Comparison of ENCODE assay signal across 16 mouse cellular contexts in genomic region chr4:87651275-87651674, GRCm38 (mm10).
DNase-seq lines count a peak whose midpoint lies in the region; ATAC-seq and TF ChIP-seq lines count a peak whose summit lies in the region.
"Had no signal": no experiment of that assay in that cellular context is flagged by ENCODE, and none has a peak within 500 bp of the region (broad histone marks: within the 10 kb centered on the region; RNA-seq: fewer than 3 reads in every experiment).

No protein-coding gene starts in this region.

- H3K4me1 ChIP-seq in liver, adult 2 months (ENCODE audit: control insufficient read depth, insufficient read depth, low read length), result no peaks in the 10 kb centered on the region
- H3K4me1 ChIP-seq in liver, embryonic 12.5 days, result no peaks in the 10 kb centered on the region
- H3K4me1 ChIP-seq in hindbrain, postnatal 0 days (ENCODE audit: insufficient read depth, low read length), result peaks cover 14% of the 10 kb centered on the region; the same call in 1 of the 2 replicates
- H3K4me1 ChIP-seq: megakaryocyte, embryonic 14.5 days had no signal

- no peak overlapping the region for H3K4me3 ChIP-seq in liver, adult 2 months (ENCODE audit: insufficient read depth, low read depth, low read length)
- H3K4me3 ChIP-seq in liver, embryonic 12.5 days, result no peak overlapping the region
- no peak overlapping the region for H3K4me3 ChIP-seq in hindbrain, postnatal 0 days (ENCODE audit: low read length)
- H3K4me3 ChIP-seq: erythroblast, embryonic 14.5 days; heart, embryonic 12.5 days; limb, embryonic 13.5 days; megakaryocyte, embryonic 14.5 days had no signal

- no peak overlapping the region for H3K9ac ChIP-seq in liver, adult 2 months (ENCODE audit: low read depth, low read length)
- H3K9ac ChIP-seq in liver, embryonic 12.5 days, result no peak overlapping the region
- H3K9ac ChIP-seq in hindbrain, postnatal 0 days (replicated peaks; ENCODE audit: low read length), result no peak overlapping the region
- H3K9ac ChIP-seq: heart, embryonic 12.5 days; limb, embryonic 13.5 days; liver, postnatal 0 days had no signal

- H3K36me3 ChIP-seq in liver, adult 2 months (ENCODE audit: control insufficient read depth, insufficient read depth, low read length), result no peaks in the 10 kb centered on the region
- no peaks in the 10 kb centered on the region for H3K36me3 ChIP-seq in liver, embryonic 12.5 days
- H3K36me3 ChIP-seq in hindbrain, postnatal 0 days (ENCODE audit: insufficient read depth, low read length), result no peaks in the 10 kb centered on the region
- H3K36me3 ChIP-seq: heart, embryonic 12.5 days; limb, embryonic 13.5 days had no signal

- H3K9me3 ChIP-seq in liver, embryonic 12.5 days (replicated peaks), result no peaks in the 10 kb centered on the region
- no peaks in the 10 kb centered on the region for H3K9me3 ChIP-seq in hindbrain, postnatal 0 days (ENCODE audit: low read length)
- H3K9me3 ChIP-seq: heart, embryonic 12.5 days; limb, embryonic 13.5 days; megakaryocyte, embryonic 14.5 days had no signal

- no peaks in the 10 kb centered on the region for H3K79me2 ChIP-seq in liver, adult 2 months (ENCODE audit: control insufficient read depth, insufficient read depth, low read length)

- H3K4me2 ChIP-seq in liver, embryonic 12.5 days, result no peak overlapping the region
- H3K4me2 ChIP-seq in hindbrain, postnatal 0 days (ENCODE audit: low read depth, low read length), result no peak overlapping the region
- H3K4me2 ChIP-seq: heart, embryonic 12.5 days; limb, embryonic 13.5 days had no signal

- TF ChIP-seq POLR2A in liver, adult 2 months (IDR thresholded peaks at IDR 0.05; ENCODE audit: extremely low read depth, insufficient read depth, low read length), result no peak

- H3K27ac ChIP-seq in liver, adult 2 months (replicated peaks; ENCODE audit: insufficient read depth, low read depth, low read length), result no peak overlapping the region
- no peak overlapping the region for H3K27ac ChIP-seq in liver, embryonic 12.5 days
- H3K27ac ChIP-seq in hindbrain, postnatal 0 days, result peak overlapping the region; percentile 54; the same call in 1 of the 2 replicates
- H3K27ac ChIP-seq: limb, embryonic 13.5 days had no signal

- no peak for ATAC-seq in liver, embryonic 12.5 days
- ATAC-seq in hindbrain, postnatal 0 days, result no peak
- no peak for ATAC-seq in granulocyte monocyte progenitor cell, adult 5-6 weeks (replicated peaks; ENCODE audit: poor library complexity, severe bottlenecking)
- ATAC-seq: intestine, embryonic 16.5 days; liver, postnatal 0 days had no signal

- DNase-seq in liver, adult 2 months (ENCODE audit: extremely low read depth, low read depth, low spot score), result peak; percentile 27
- peak; percentile 10 for DNase-seq in cerebellum, adult 8-10 months
- peak; percentile 25 to 26 for DNase-seq in cerebellum, postnatal 36 days
- peak; percentile 51 for DNase-seq in hindbrain, postnatal 0 days (ENCODE audit: low spot score)
- no peak for DNase-seq in layer of hippocampus, adult 9-10 months (ENCODE audit: low spot score)
- DNase-seq: heart, postnatal 36 days; liver, postnatal 0 days; lung, postnatal 14 days; thymus, postnatal 25 days had no signal

- TF ChIP-seq CTCF in liver, adult 2 months (IDR thresholded peaks at IDR 0.05; ENCODE audit: low read depth, low read length), result no peak
- no peak for TF ChIP-seq CTCF in hindbrain, postnatal 0 days (IDR thresholded peaks at IDR 0.05; ENCODE audit: low read depth)

- H3K27me3 ChIP-seq in liver, adult 2 months (ENCODE audit: control insufficient read depth, insufficient read depth, low read length), result peaks cover 2% of the 10 kb centered on the region; the same call in 1 of the 2 replicates
- H3K27me3 ChIP-seq in liver, embryonic 12.5 days (replicated peaks), result peaks cover 3% of the 10 kb centered on the region; the same call in 1 of the 2 replicates
- H3K27me3 ChIP-seq in hindbrain, postnatal 0 days (ENCODE audit: insufficient read depth, low read length), result no peaks in the 10 kb centered on the region
- H3K27me3 ChIP-seq: heart, embryonic 12.5 days; megakaryocyte, embryonic 14.5 days had no signal

- WGBS in liver, adult 2 months, result 41% methylated on average over 3 of the region's 3 CpGs
- WGBS in liver, embryonic 12.5 days (ENCODE audit: insufficient replicate concordance), result 69% methylated on average over 3 of the region's 3 CpGs
- WGBS in hindbrain, postnatal 0 days, result 33% methylated on average over 3 of the region's 3 CpGs
